12 mouse cellular contexts compared by ENCODE assay signal in genomic region chr6:90683831-90684532, GRCm38 (mm10).
DNase-seq lines count a peak whose midpoint lies in the region; ATAC-seq and TF ChIP-seq lines count a peak whose summit lies in the region.
"Had no signal": no experiment of that assay in that cellular context is flagged by ENCODE, and none has a peak within 500 bp of the region (broad histone marks: within the 10 kb centered on the region; RNA-seq: fewer than 3 reads in every experiment).

No protein-coding gene starts in this region.

- DNase-seq in gastrocnemius, adult 2 months, result no peak
- DNase-seq in gastrocnemius, adult 8-10 months (ENCODE audit: low spot score in 2 of 2), result no peak
- DNase-seq in lung, postnatal 14 days, result peak; percentile 28
- DNase-seq in lung, adult 2 months, result no peak
- peak; percentile 65 for DNase-seq in liver, adult 2 months (ENCODE audit: extremely low read depth, low read depth, low spot score)
- no peak for DNase-seq in hindbrain, embryonic 11.5 days (ENCODE audit: low spot score)
- DNase-seq in hindbrain, postnatal 0 days (ENCODE audit: low spot score), result no peak
- DNase-seq: cerebellum, adult 9-10 months had no signal

- no peak overlapping the region for H3K9ac ChIP-seq in liver, adult 2 months (ENCODE audit: low read depth, low read length)
- H3K9ac ChIP-seq in hindbrain, embryonic 11.5 days (ENCODE audit: low read depth, low read length), result no peak overlapping the region
- H3K9ac ChIP-seq in forebrain, embryonic 16.5 days (replicated peaks; ENCODE audit: low read depth, low read length), result no peak overlapping the region
- H3K9ac ChIP-seq in hindbrain, postnatal 0 days (replicated peaks; ENCODE audit: low read length), result no peak overlapping the region

- WGBS in lung, adult 2 months, result 62% methylated on average over 3 of the region's 3 CpGs
- 33% methylated on average over 3 of the region's 3 CpGs for WGBS in liver, adult 2 months
- 93% methylated on average over 3 of the region's 3 CpGs for WGBS in hindbrain, embryonic 11.5 days
- WGBS in forebrain, embryonic 16.5 days, result 88% methylated on average over 3 of the region's 3 CpGs
- WGBS in hindbrain, postnatal 0 days, result 92% methylated on average over 3 of the region's 3 CpGs

- TF ChIP-seq CTCF in gastrocnemius, adult 2 months (IDR thresholded peaks at IDR 0.05), result no peak
- TF ChIP-seq CTCF in lung, adult 2 months (IDR thresholded peaks at IDR 0.05; ENCODE audit: insufficient read depth, low read length), result no peak
- no peak for TF ChIP-seq CTCF in liver, adult 2 months (IDR thresholded peaks at IDR 0.05; ENCODE audit: low read depth, low read length)
- TF ChIP-seq CTCF in hindbrain, postnatal 0 days (IDR thresholded peaks at IDR 0.05; ENCODE audit: low read depth), result no peak

- H3K4me2 ChIP-seq in hindbrain, embryonic 11.5 days (replicated peaks; ENCODE audit: low read depth, low read length), result no peak overlapping the region
- H3K4me2 ChIP-seq in forebrain, embryonic 16.5 days (ENCODE audit: low read length), result no peak overlapping the region
- H3K4me2 ChIP-seq in hindbrain, postnatal 0 days (ENCODE audit: low read depth, low read length), result no peak overlapping the region

- intact Hi-C loops in gastrocnemius, adult 2 months (cut with DNase I), result no loop called here

- no peaks in the 10 kb centered on the region for H3K9me3 ChIP-seq in hindbrain, embryonic 11.5 days (ENCODE audit: control insufficient read depth, low read length)
- no peaks in the 10 kb centered on the region for H3K9me3 ChIP-seq in forebrain, embryonic 16.5 days (ENCODE audit: control insufficient read depth, low read length)
- H3K9me3 ChIP-seq in hindbrain, postnatal 0 days (ENCODE audit: low read length), result no peaks in the 10 kb centered on the region
- H3K9me3 ChIP-seq: hindbrain, embryonic 10.5 days had no signal

- H3K27ac ChIP-seq in gastrocnemius, adult 2 months, result peak overlapping the region; percentile 58
- H3K27ac ChIP-seq in liver, adult 2 months (replicated peaks; ENCODE audit: insufficient read depth, low read depth, low read length), result no peak overlapping the region; the same call in 1 of the 2 replicates
- H3K27ac ChIP-seq in hindbrain, embryonic 11.5 days (ENCODE audit: low read depth, low read length), result no peak overlapping the region
- no peak overlapping the region for H3K27ac ChIP-seq in forebrain, embryonic 16.5 days (ENCODE audit: low read length)
- no peak overlapping the region for H3K27ac ChIP-seq in hindbrain, postnatal 0 days
- H3K27ac ChIP-seq: hindbrain, embryonic 10.5 days; left cerebral cortex, adult 2 months had no signal

- peaks cover 26% of the 10 kb centered on the region for H3K4me1 ChIP-seq in lung, adult 2 months (ENCODE audit: control insufficient read depth, insufficient read depth, low read length)
- H3K4me1 ChIP-seq in liver, adult 2 months (ENCODE audit: control insufficient read depth, insufficient read depth, low read length), result peaks cover 36% of the 10 kb centered on the region
- no peaks in the 10 kb centered on the region for H3K4me1 ChIP-seq in hindbrain, embryonic 11.5 days (replicated peaks; ENCODE audit: control insufficient read depth, insufficient read depth, low read length)
- H3K4me1 ChIP-seq in forebrain, embryonic 16.5 days (replicated peaks; ENCODE audit: control insufficient read depth, insufficient read depth, low read length), result no peaks in the 10 kb centered on the region
- no peaks in the 10 kb centered on the region for H3K4me1 ChIP-seq in hindbrain, postnatal 0 days (ENCODE audit: insufficient read depth, low read length)

- no peak for TF ChIP-seq POLR2A in lung, adult 2 months (IDR thresholded peaks at IDR 0.05; ENCODE audit: borderline replicate concordance, extremely low read depth, low read depth, low read length)
- no peak for TF ChIP-seq POLR2A in liver, adult 2 months (IDR thresholded peaks at IDR 0.05; ENCODE audit: extremely low read depth, insufficient read depth, low read length)

- H3K27me3 ChIP-seq in liver, adult 2 months (ENCODE audit: control insufficient read depth, insufficient read depth, low read length), result no peaks in the 10 kb centered on the region
- no peaks in the 10 kb centered on the region for H3K27me3 ChIP-seq in hindbrain, embryonic 11.5 days (ENCODE audit: control insufficient read depth, insufficient read depth, low read length)
- H3K27me3 ChIP-seq in forebrain, embryonic 16.5 days (replicated peaks; ENCODE audit: control insufficient read depth, insufficient read depth, low read length), result no peaks in the 10 kb centered on the region
- no peaks in the 10 kb centered on the region for H3K27me3 ChIP-seq in hindbrain, postnatal 0 days (ENCODE audit: insufficient read depth, low read length)
- H3K27me3 ChIP-seq: Patski had no signal

- no peak for ATAC-seq in hindbrain, embryonic 11.5 days (ENCODE audit: low FRiP score)
- no peak for ATAC-seq in forebrain, embryonic 16.5 days
- ATAC-seq in hindbrain, postnatal 0 days, result no peak
- ATAC-seq: Patski had no signal

- H3K4me3 ChIP-seq in gastrocnemius, adult 2 months, result no peak overlapping the region
- H3K4me3 ChIP-seq in lung, adult 2 months (replicated peaks; ENCODE audit: extremely low read depth, low read depth, low read length), result no peak overlapping the region
- H3K4me3 ChIP-seq in liver, adult 2 months (ENCODE audit: insufficient read depth, low read depth, low read length), result no peak overlapping the region
- H3K4me3 ChIP-seq in hindbrain, embryonic 11.5 days (ENCODE audit: low read depth, low read length), result no peak overlapping the region
- no peak overlapping the region for H3K4me3 ChIP-seq in forebrain, embryonic 16.5 days (replicated peaks; ENCODE audit: low read length)
- no peak overlapping the region for H3K4me3 ChIP-seq in hindbrain, postnatal 0 days (ENCODE audit: low read length)
- H3K4me3 ChIP-seq: hindbrain, embryonic 10.5 days; left cerebral cortex, adult 2 months had no signal

- H3K36me3 ChIP-seq in liver, adult 2 months (ENCODE audit: control insufficient read depth, insufficient read depth, low read length), result peaks cover 14% of the 10 kb centered on the region
- 0 out of 2 replicates have a peak, but pooled peaks cover 2% of the 10 kb centered on the region for H3K36me3 ChIP-seq in hindbrain, embryonic 11.5 days (ENCODE audit: control insufficient read depth, insufficient read depth, low read length)
- peaks cover 3% of the 10 kb centered on the region; the same call in 1 of the 2 replicates for H3K36me3 ChIP-seq in forebrain, embryonic 16.5 days (ENCODE audit: control insufficient read depth, insufficient read depth)
- H3K36me3 ChIP-seq in hindbrain, postnatal 0 days (ENCODE audit: insufficient read depth, low read length), result peaks cover 26% of the 10 kb centered on the region; the same call in 1 of the 2 replicates

- peaks cover 9% of the 10 kb centered on the region; the same call in 1 of the 2 replicates for H3K79me2 ChIP-seq in liver, adult 2 months (ENCODE audit: control insufficient read depth, insufficient read depth, low read length)

Comparison
In these comparisons a context has a peak if more than half of its experiments do, and no peak if none do; other contexts are left out.
1. DNase-seq: peak in lung, postnatal 14 days (single experiment) and liver, adult 2 months (single experiment); none in gastrocnemius, adult 2 months (single experiment), gastrocnemius, adult 8-10 months (0 of 2), lung, adult 2 months (single experiment), hindbrain, embryonic 11.5 days (single experiment) and hindbrain, postnatal 0 days (single experiment).